Mouse (Mus musculus): Measurements from ENCODE around the gene Gramd1b. TPM values are rescaled to one million over a fixed set of nuclear protein-coding genes. Genes with fewer than 3 reads are reported as not detected.

The Gramd1b gene
- 26.4 TPM for polyA plus RNA-seq (2014; fragmentation: Illumina TruSeq; extraction: RNeasy Lipid Tissue Mini Kit (QIAGEN cat#74804); ENCODE audit: low read depth, low replicate concordance)

GRCm38 (mm10) chr9:40531027-40531621 lies at the start of gene Gramd1b:
TSS of gene Gramd1b (minus strand) at chr9:40531383.

DNA sequence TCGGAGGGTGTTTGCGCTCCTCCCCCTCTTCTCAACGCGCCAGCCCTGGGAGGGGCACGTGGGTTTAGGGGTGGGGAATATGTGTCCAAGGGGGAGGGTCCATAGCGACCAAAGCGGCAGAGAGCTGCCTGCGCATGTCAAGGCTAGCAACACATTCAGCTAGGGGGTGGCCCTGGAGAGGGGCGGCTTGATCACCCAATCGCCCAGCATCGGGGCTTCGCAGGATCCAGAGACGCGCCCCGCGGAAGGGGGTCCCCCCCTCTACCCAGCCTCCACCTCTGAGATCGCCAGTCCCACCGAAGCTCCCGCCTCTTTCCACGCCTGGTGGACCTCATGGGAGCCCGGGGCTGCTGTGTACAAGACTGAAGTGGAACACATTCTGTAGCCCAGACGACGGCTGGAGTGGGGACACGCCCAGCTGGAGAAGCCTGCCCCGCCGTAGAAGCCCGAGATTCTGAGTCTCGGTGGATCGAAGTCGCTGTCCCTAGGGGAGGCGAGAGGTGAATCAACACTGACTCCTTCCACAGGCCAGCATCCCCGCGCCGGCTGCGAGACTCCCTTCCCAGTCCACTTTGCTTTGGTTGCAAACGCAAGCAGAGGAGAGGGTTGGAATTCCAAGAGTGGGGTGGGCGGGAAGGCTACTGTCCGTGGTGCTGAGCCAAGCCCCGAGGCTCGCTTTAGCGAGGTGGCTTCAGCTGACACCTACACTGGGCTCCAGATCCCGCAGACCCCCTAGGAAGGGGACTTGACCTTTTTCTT lies 261.9 kb downstream of the Gramd1b start, which contains the start of gene Scn3b:
Scn3b (plus strand) TSS at position 115 of the 759 bp plus-strand sequence.

Other genes starting within 250 kb of the Gramd1b start
- not detected for gene Gm21915, start 139.2 kb upstream of the Gramd1b start, polyA plus RNA-seq (2014; fragmentation: Illumina TruSeq; extraction: RNeasy Lipid Tissue Mini Kit (QIAGEN cat#74804); ENCODE audit: low read depth, low replicate concordance)
- 4.7 TPM for gene Clmp, start 154.6 kb upstream of the Gramd1b start, polyA plus RNA-seq (2014; fragmentation: Illumina TruSeq; extraction: RNeasy Lipid Tissue Mini Kit (QIAGEN cat#74804); ENCODE audit: low read depth, low replicate concordance)